Mouse (Mus musculus) kidney, adult 2 months (tissue): ENCODE measurements around the gene Rala.

Source experiments
- CTCF ChIP-seq: fragments of 200-500 bp; conservative IDR thresholded peaks from 2 replicates; pipeline ENCODE4 v1.5.1; 2011; ENCODE audit warnings: low read depth, mild to moderate bottlenecking, control low read depth, low read length, moderate library complexity, mixed read lengths; ENCODE audit not compliant: insufficient read depth, insufficient read length
- POLR2A ChIP-seq: fragments of 200-500 bp; IDR thresholded peaks from one replicate; pipeline ENCODE4 v1.6.1; 2011; ENCODE audit warnings: low read depth, low read length, control low read depth

DNA sequence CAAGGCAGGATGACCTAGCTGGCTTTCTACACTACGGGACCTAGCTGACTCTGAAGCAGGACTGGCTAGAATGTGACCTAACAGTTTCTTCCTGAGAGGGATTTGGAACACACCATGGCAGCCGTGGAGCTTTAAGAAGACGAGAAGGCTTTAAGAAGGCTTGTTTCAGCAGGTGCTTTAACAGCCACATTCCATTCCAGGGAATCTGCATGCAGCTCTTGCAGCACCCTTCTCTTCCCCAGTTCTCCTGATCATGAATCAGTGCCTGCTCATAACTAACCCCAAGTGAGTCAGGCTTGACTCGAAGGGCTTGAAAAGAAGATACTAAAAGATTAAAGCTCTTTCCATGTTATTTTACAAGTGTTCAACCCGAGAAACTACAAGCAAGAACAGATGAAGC is 43.4 kb downstream of the Rala start:
- TF ChIP-seq CTCF (no peak), POLR2A (no peak)
